Mouse (Mus musculus) neural tube, embryonic 14.5 days (tissue): Measurements from ENCODE around the gene Grip1. TPM values are rescaled to one million over a fixed set of nuclear protein-coding genes. Genes with fewer than 3 reads are reported as not detected.

ENCODE experiments used
- ATAC-seq: fragments of 200-750 bp; cut with Nextera tagmentation; 2 replicates; pipeline ENCODE4 v1.8.0; 2017; ENCODE audit warnings: low read depth, mild to moderate bottlenecking, moderate TSS enrichment, moderate library complexity
- H3K27ac ChIP-seq: fragments of 300-500 bp; sonication (generic); 2 replicates; pipeline ENCODE4 v1.5.1; 2014; ENCODE audit warnings: low read depth, mild to moderate bottlenecking, control low read depth, low read length, moderate library complexity, mixed read lengths
- H3K27me3 ChIP-seq: fragments of 300-500 bp; sonication (generic); 2 replicates; pipeline ENCODE4 v1.6.1; 2014; ENCODE audit warnings: low read length; ENCODE audit not compliant: control insufficient read depth, insufficient read depth
- H3K36me3 ChIP-seq: fragments of 300-500 bp; sonication (generic); 2 replicates; pipeline ENCODE4 v1.6.1; 2014; ENCODE audit warnings: low read length, mixed read lengths; ENCODE audit not compliant: control insufficient read depth, insufficient read depth
- H3K4me1 ChIP-seq: fragments of 300-500 bp; sonication (generic); 2 replicates; pipeline ENCODE4 v1.6.1; 2014; ENCODE audit warnings: low read length; ENCODE audit not compliant: control insufficient read depth, insufficient read depth
- H3K4me2 ChIP-seq: fragments of 300-500 bp; sonication (generic); 2 replicates; pipeline ENCODE4 v1.6.1; 2014; ENCODE audit warnings: mild to moderate bottlenecking, low read depth, low read length, control low read depth
- H3K4me3 ChIP-seq: fragments of 300-500 bp; sonication (generic); 2 replicates; pipeline ENCODE4 v1.5.1; 2014; ENCODE audit warnings: low read depth, low read length, control low read depth, mixed read lengths
- H3K9ac ChIP-seq: fragments of 300-500 bp; sonication (generic); replicated peaks from 2 replicates; pipeline ENCODE4 v1.6.1; 2014; ENCODE audit warnings: low read depth, mild to moderate bottlenecking, control low read depth, low read length, mixed read lengths
- H3K9me3 ChIP-seq: fragments of 300-500 bp; sonication (generic); 2 replicates; pipeline ENCODE4 v1.6.1; 2016; ENCODE audit warnings: low read length; ENCODE audit not compliant: control insufficient read depth
- WGBS: fragments of 180-500 bp; shearing (Covaris S2); extraction: QIAGEN DNeasy Blood & Tissue Kit; methylation state at CpG from one replicate; pipeline ENCODE4 v1.1.7; 2014; 5-methylcytosine and 5-hydroxymethylcytosine counted together
- polyA plus RNA-seq: library from polyadenylated mRNA; unstranded; fragments of >200 nt; fragmentation: Nextera tagmentation; extraction: Ambion mirVana; gene quantifications from 2 replicates; pipeline ENCODE4 v1.2.1, GENCODE M21; 2014

Gene Grip1
- polyA plus RNA-seq, 1 experiment from 2014 or later: 27.0 TPM

GRCm38 (mm10) chr10:119842004-119842403 is 388.4 kb downstream of the Grip1 start:
- no peak overlapping the region for H3K9ac ChIP-seq
- ATAC-seq: no peak
- peaks cover 7% of the 10 kb centered on the region; the same call in 1 of the 2 replicates for H3K4me1 ChIP-seq
- no peaks in the 10 kb centered on the region for H3K9me3 ChIP-seq
- no peaks in the 10 kb centered on the region for H3K36me3 ChIP-seq
- no peak overlapping the region for H3K4me2 ChIP-seq
- H3K27me3 ChIP-seq: no peaks in the 10 kb centered on the region
- 96% methylated on average over 4 of the region's 4 CpGs for WGBS
- H3K27ac ChIP-seq: no peak overlapping the region
- H3K4me3 ChIP-seq: no peak overlapping the region

- 71% methylated on average over 11 of the region's 11 CpGs for WGBS
- Histone ChIP-seq H3K27me3 (no peaks in the 10 kb centered on the region), H3K9me3 (no peaks in the 10 kb centered on the region), H3K36me3 (no peaks in the 10 kb centered on the region), H3K4me1 (peaks cover 7% of the 10 kb centered on the region; the same call in 1 of the 2 replicates), H3K4me3 (no peak overlapping the region), H3K9ac (no peak overlapping the region), H3K27ac (no peak overlapping the region), H3K4me2 (no peak overlapping the region)
- no peak for ATAC-seq
Measured at GRCm38 (mm10) chr10:119845705-119846410, 392.2 kb downstream of the Grip1 start.

- H3K27ac ChIP-seq: no peak overlapping the region
- WGBS: 82% methylated on average over 11 of the region's 11 CpGs
- H3K36me3 ChIP-seq: no peaks in the 10 kb centered on the region
- H3K4me3 ChIP-seq: no peak overlapping the region
- H3K9me3 ChIP-seq: no peaks in the 10 kb centered on the region
- H3K4me1 ChIP-seq: no peaks in the 10 kb centered on the region
- H3K9ac ChIP-seq: no peak overlapping the region
- no peaks in the 10 kb centered on the region for H3K27me3 ChIP-seq
- H3K4me2 ChIP-seq: no peak overlapping the region
- ATAC-seq: no peak
Measured at GRCm38 (mm10) chr10:119851594-119851993, 398.0 kb downstream of the Grip1 start.

GRCm38 (mm10) chr10:119852582-119853135 is 399.0 kb downstream of the Grip1 start:
- Histone ChIP-seq H3K4me3 (no peak overlapping the region), H3K9me3 (no peaks in the 10 kb centered on the region), H3K9ac (no peak overlapping the region), H3K36me3 (no peaks in the 10 kb centered on the region), H3K27ac (no peak overlapping the region), H3K4me2 (no peak overlapping the region), H3K4me1 (no peaks in the 10 kb centered on the region), H3K27me3 (no peaks in the 10 kb centered on the region)
- 76% methylated on average over 7 of the region's 7 CpGs for WGBS
- ATAC-seq: no peak

GRCm38 (mm10) chr10:119867726-119868125 is 414.1 kb downstream of the Grip1 start:
- peaks cover 3% of the 10 kb centered on the region; the same call in 1 of the 2 replicates for H3K9me3 ChIP-seq
- no peak overlapping the region for H3K4me3 ChIP-seq
- no peaks in the 10 kb centered on the region for H3K4me1 ChIP-seq
- H3K9ac ChIP-seq: no peak overlapping the region
- WGBS: 70% methylated on average over 3 of the region's 3 CpGs
- H3K4me2 ChIP-seq: no peak overlapping the region
- no peaks in the 10 kb centered on the region for H3K36me3 ChIP-seq
- no peak overlapping the region for H3K27ac ChIP-seq
- H3K27me3 ChIP-seq: no peaks in the 10 kb centered on the region
- no peak for ATAC-seq

DNA sequence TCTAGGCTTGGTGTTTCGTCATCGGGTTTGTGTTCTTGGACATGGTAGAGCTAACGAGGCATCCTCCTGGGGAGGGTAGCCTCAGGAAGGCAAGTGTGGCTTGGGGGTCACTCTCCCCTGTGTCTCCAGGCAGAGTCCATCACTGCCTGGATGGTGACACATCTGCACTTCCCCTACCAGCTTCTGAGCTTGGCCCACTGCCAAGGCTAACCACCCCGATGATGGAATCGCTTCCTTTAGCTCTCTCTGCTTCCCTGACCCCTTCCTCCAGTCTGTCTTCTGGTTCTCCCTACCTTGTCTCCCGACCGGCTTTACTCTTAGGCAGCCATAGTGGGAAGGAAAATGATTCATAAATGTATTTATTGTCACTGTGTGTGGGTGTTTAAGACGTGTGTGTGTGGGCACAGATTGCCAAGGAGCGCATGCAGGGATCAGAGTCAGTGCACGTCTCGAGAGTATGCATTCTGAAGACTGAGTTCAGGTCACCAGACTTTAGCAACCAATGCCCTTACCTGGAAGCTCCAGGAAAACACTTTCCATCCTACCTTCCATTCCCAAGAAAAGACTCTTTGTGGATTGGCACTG is 415.5 kb downstream of the Grip1 start:
- no peak overlapping the region for H3K27ac ChIP-seq
- H3K9ac ChIP-seq: no peak overlapping the region
- H3K9me3 ChIP-seq: peaks cover 3% of the 10 kb centered on the region; the same call in 1 of the 2 replicates
- WGBS: 84% methylated on average over 11 of the region's 11 CpGs
- no peak overlapping the region for H3K4me2 ChIP-seq
- no peaks in the 10 kb centered on the region for H3K27me3 ChIP-seq
- ATAC-seq: no peak
- H3K36me3 ChIP-seq: no peaks in the 10 kb centered on the region
- H3K4me1 ChIP-seq: no peaks in the 10 kb centered on the region
- no peak overlapping the region for H3K4me3 ChIP-seq

GRCm38 (mm10) chr10:119876721-119877120 is 423.1 kb downstream of the Grip1 start:
- 79% methylated on average over 6 of the region's 6 CpGs for WGBS
- Histone ChIP-seq H3K27me3 (no peaks in the 10 kb centered on the region), H3K4me1 (peaks cover 16% of the 10 kb centered on the region), H3K4me2 (no peak overlapping the region), H3K36me3 (no peaks in the 10 kb centered on the region), H3K4me3 (no peak overlapping the region), H3K9me3 (no peaks in the 10 kb centered on the region), H3K9ac (no peak overlapping the region), H3K27ac (no peak overlapping the region)
- ATAC-seq: no peak

DNA sequence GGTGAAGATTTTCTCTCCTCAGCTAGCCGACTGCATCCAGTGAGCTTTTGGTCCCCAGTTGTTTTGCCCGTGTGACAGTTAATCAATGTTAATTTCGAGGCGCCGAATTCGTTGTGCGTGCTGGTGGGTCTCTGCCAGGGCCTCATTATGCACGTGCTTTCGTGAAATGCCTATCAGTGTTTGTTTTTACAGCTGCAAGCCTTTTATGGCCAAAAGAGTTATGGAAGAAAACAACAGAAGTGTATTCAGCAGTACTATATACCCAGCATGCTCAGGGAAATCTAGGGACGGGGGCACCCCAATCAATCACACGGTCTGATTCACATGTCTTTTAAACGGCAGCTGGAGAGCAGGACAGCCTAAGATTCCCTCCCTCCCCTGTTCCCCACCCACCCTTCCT is 424.7 kb downstream of the Grip1 start:
- no peak overlapping the region for H3K27ac ChIP-seq

GRCm38 (mm10) chr10:119884591-119884990 is 431.0 kb downstream of the Grip1 start:
- no peak for ATAC-seq
- 30% methylated on average over 9 of the region's 9 CpGs for WGBS
- no peaks in the 10 kb centered on the region for H3K9me3 ChIP-seq
- no peak overlapping the region for H3K4me3 ChIP-seq
- H3K36me3 ChIP-seq: no peaks in the 10 kb centered on the region
- no peak overlapping the region for H3K9ac ChIP-seq
- no peak overlapping the region for H3K4me2 ChIP-seq
- no peak overlapping the region for H3K27ac ChIP-seq
- H3K4me1 ChIP-seq: peaks cover 11% of the 10 kb centered on the region
- no peaks in the 10 kb centered on the region for H3K27me3 ChIP-seq

More for the DNA sequence above, 424.7 kb downstream of the Grip1 start:
- Histone ChIP-seq H3K36me3 (no peaks in the 10 kb centered on the region), H3K4me1 (peaks cover 16% of the 10 kb centered on the region), H3K4me3 (no peak overlapping the region), H3K9ac (no peak overlapping the region), H3K9me3 (no peaks in the 10 kb centered on the region), H3K27me3 (no peaks in the 10 kb centered on the region), H3K4me2 (0 out of 2 replicates have a peak overlapping the region, but pooled peaks have one; percentile 14)
- WGBS: 5% methylated on average over 12 of the region's 12 CpGs
- peak; percentile 61; the same call in 1 of the 2 replicates for ATAC-seq
